Mouse (Mus musculus) neural tube, embryonic 13.5 days (tissue): ENCODE data around the gene Tmod1. TPM values are rescaled to one million over a fixed set of nuclear protein-coding genes. Genes with fewer than 3 reads are reported as not detected.

Experiments used
- ATAC-seq: fragments of 200-750 bp; cut with Nextera tagmentation; 2 replicates; pipeline ENCODE4 v1.8.0; 2017; ENCODE audit warnings: low read depth, mild to moderate bottlenecking, moderate TSS enrichment, moderate library complexity
- H3K27ac ChIP-seq: fragments of 300-500 bp; sonication (generic); replicated peaks from 2 replicates; pipeline ENCODE4 v1.5.1; 2015; ENCODE audit warnings: moderate library complexity, mild to moderate bottlenecking, inconsistent platforms
- H3K27me3 ChIP-seq: fragments of 300-500 bp; sonication (generic); 2 replicates; pipeline ENCODE4 v1.6.1; 2015; ENCODE audit warnings: mild to moderate bottlenecking, inconsistent platforms
- H3K36me3 ChIP-seq: fragments of 300-500 bp; sonication (generic); 2 replicates; pipeline ENCODE4 v1.6.1; 2015; ENCODE audit warnings: mild to moderate bottlenecking, inconsistent platforms
- H3K4me1 ChIP-seq: fragments of 300-500 bp; sonication (generic); replicated peaks from 2 replicates; pipeline ENCODE4 v1.6.1; 2015; ENCODE audit warnings: inconsistent platforms
- H3K4me2 ChIP-seq: fragments of 300-500 bp; sonication (generic); 2 replicates; pipeline ENCODE4 v1.6.1; 2015; ENCODE audit warnings: inconsistent platforms, mild to moderate bottlenecking, moderate library complexity
- H3K4me3 ChIP-seq: fragments of 300-500 bp; sonication (generic); 2 replicates; pipeline ENCODE4 v1.5.1; 2015; ENCODE audit warnings: mild to moderate bottlenecking, inconsistent platforms
- H3K9ac ChIP-seq: fragments of 300-500 bp; sonication (generic); 2 replicates; pipeline ENCODE4 v1.6.1; 2015; ENCODE audit warnings: moderate library complexity, mild to moderate bottlenecking, inconsistent platforms
- H3K9me3 ChIP-seq: fragments of 300-500 bp; sonication (generic); 2 replicates; pipeline ENCODE4 v1.6.1; 2016; ENCODE audit warnings: inconsistent platforms
- WGBS: fragments of 180-500 bp; shearing (Covaris S2); methylation state at CpG from one replicate; pipeline ENCODE4 v1.1.7; 2015; 5-methylcytosine and 5-hydroxymethylcytosine counted together
- polyA plus RNA-seq: library from polyadenylated mRNA; unstranded; fragments of >200 nt; fragmentation: Nextera tagmentation; extraction: Ambion mirVana; gene quantifications from 2 replicates; pipeline ENCODE4 v1.2.1, GENCODE M21; 2015

The Tmod1 gene
- 3.8 and 4.0 TPM in 2 replicates for polyA plus RNA-seq

DNA sequence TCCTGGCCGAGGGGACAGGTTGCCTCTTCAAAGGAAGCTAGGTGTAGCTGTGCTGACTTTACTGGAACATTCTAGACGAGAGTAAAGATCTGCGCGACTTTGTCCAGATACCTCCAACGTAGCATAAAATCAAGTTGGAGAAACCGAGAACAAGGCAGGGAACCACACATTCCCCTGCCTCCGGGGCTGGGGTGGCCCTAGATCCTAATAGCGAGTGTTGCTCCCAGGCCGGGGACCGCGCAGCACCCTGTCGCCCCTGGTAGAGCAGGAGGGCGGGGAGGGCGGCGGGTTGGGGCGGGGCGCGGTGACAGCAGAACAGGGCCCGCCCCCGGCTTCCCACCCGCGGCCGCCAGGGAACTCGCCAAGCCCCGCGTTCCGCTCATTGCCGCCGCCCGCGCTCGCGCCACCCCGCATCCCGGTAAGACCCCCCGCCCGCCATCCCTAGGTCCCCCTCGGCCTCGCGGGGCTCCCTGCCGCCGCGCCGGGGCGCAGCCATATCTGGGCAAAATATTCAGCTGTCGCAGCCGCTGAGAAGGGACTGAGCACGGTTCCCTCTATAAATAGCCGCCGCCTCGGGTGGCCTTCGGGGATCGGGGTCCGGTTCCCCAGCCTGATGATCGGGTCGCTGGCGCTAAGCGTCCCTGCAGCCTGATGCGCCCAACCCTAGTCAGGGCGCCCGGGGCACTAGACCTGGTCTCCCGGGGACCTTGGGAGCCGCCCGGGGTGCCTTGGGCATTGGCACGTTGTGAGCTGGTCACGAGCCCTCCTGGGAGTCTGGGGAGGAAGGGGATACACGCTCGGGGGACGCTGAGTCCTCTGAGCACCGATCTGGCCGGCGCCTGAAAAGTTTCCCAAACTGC lies at the start of gene Tmod1:
Gene Tmod1, plus strand, starts transcription at position 44 of the 860 bp plus-strand sequence.
- peak; percentile 58 for ATAC-seq
- Histone ChIP-seq H3K9me3 (no peaks in the 10 kb centered on the region), H3K4me3 (peak within 1 kb of the TSS; percentile 59), H3K4me1 (peaks cover 25% of the 10 kb centered on the region), H3K9ac (peak within 1 kb of the TSS; percentile 76), H3K27me3 (peaks cover 61% of the 10 kb centered on the region), H3K36me3 (no peaks in the 10 kb centered on the region), H3K4me2 (peak within 1 kb of the TSS; percentile 99), H3K27ac (no peak within 1 kb of the TSS)
- under 1% methylated on average over 62 of the region's 72 CpGs for whole genome bisulfite sequencing

DNA sequence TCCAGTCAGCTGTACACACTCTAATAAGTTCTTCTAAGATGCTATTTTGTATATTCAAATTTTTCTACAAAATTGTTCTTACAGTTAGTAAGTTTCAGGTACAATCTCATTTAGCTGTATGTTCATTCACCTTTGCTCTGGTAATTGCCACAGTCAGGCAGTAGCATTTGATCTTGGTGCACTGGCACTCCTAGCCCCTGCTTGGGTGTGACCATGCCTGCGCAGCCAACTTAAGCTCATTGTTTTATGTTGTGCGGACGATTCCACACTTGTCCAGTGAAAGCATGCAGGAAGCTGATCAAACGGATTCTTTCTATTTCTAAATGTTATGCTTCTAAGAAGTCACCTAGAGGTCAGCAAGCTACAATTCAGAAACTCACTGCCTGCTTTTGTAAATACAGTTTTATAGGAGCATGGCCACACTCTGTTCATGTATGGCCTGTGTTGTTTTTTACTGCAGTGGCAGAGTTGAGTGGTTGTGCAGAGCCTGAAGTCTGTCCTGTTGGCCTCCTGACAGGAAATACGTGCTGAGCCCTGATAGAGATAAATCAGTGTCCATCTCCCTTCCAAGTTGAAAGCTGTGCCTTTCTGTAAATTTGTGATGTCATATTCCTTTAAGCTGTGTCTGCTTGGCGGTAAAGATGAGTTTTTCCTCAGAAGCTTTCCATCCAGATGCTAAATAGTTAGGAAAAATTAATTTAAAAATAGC lies 48.2 kb upstream of the Tmod1 start:
- no peak for ATAC-seq

GRCm38 (mm10) chr4:45998536-45998935 lies 40.2 kb upstream of the Tmod1 start:
- H3K36me3 ChIP-seq: 0 out of 2 replicates have a peak, but pooled peaks cover 12% of the 10 kb centered on the region
- no peaks in the 10 kb centered on the region for H3K27me3 ChIP-seq
- no peaks in the 10 kb centered on the region for H3K9me3 ChIP-seq
- no peak overlapping the region for H3K9ac ChIP-seq
- ATAC-seq: no peak
- H3K4me3 ChIP-seq: no peak overlapping the region
- no peak overlapping the region for H3K4me2 ChIP-seq
- H3K4me1 ChIP-seq: no peaks in the 10 kb centered on the region
- 89% methylated on average over 4 of the region's 4 CpGs for WGBS
- H3K27ac ChIP-seq: no peak overlapping the region

More for the DNA sequence above, 48.2 kb upstream of the Tmod1 start:
- no peaks in the 10 kb centered on the region for H3K27me3 ChIP-seq
- 0 out of 2 replicates have a peak overlapping the region, but pooled peaks have one; percentile 18 for H3K27ac ChIP-seq
- no peak overlapping the region for H3K4me2 ChIP-seq
- H3K9ac ChIP-seq: no peak overlapping the region
- 54% methylated on average over 6 of the region's 6 CpGs for WGBS
- no peak overlapping the region for H3K4me3 ChIP-seq
- peaks cover 11% of the 10 kb centered on the region for H3K4me1 ChIP-seq
- H3K9me3 ChIP-seq: no peaks in the 10 kb centered on the region
- peaks cover 21% of the 10 kb centered on the region for H3K36me3 ChIP-seq

DNA sequence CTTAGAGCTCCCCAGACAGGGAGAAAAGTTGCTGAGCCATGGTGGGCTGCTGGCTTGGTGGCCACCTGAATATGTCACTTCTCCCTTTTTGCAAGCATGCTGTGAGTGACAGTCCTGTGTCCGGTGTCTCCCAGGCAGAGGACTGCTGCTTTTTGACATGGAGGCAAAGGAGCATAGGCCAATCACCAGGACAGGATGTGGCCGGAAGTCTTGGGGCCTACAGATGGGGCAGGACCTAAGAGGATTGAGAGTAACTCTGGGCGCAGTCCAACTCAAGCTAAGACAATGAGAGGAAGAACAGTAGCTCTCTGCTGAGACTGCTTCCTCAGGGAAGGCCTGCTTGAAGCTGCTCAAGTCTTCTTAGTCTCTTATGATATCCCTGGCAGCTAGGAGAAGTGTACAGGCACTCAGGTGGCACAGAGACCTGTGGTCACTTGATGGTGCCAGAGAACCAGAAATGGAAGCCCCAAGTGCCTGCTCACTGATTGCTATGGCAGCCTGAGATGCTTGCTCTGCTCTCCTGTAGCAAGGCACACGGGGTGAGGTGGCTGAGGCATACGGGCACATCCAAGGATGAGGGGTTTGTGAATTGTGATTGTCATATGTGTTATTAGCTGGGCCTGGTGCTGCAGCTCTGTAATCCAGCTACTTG lies 30.5 kb upstream of the Tmod1 start:
- H3K9me3 ChIP-seq: no peaks in the 10 kb centered on the region
- H3K27ac ChIP-seq: no peak overlapping the region
- no peaks in the 10 kb centered on the region for H3K4me1 ChIP-seq
- H3K36me3 ChIP-seq: peaks cover 35% of the 10 kb centered on the region
- WGBS: 96% methylated on average over 5 of the region's 5 CpGs
- H3K4me2 ChIP-seq: no peak overlapping the region
- no peak overlapping the region for H3K9ac ChIP-seq
- no peaks in the 10 kb centered on the region for H3K27me3 ChIP-seq
- no peak overlapping the region for H3K4me3 ChIP-seq
- no peak for ATAC-seq

GRCm38 (mm10) chr4:46011698-46012097 lies 27.0 kb upstream of the Tmod1 start:
- Histone ChIP-seq H3K4me2 (no peak overlapping the region), H3K27ac (no peak overlapping the region), H3K27me3 (no peaks in the 10 kb centered on the region), H3K4me1 (no peaks in the 10 kb centered on the region), H3K9ac (no peak overlapping the region), H3K9me3 (no peaks in the 10 kb centered on the region), H3K36me3 (peaks cover 17% of the 10 kb centered on the region), H3K4me3 (no peak overlapping the region)
- no peak for ATAC-seq
- 90% methylated on average over 2 of the region's 2 CpGs for WGBS

- no peak for ATAC-seq
- 92% methylated on average over 1 of the region's 1 CpGs for WGBS
These were observed 23.1 kb upstream of the Tmod1 start for GRCm38 (mm10) chr4:46015605-46016004.

GRCm38 (mm10) chr4:46023021-46023481 lies 15.7 kb upstream of the Tmod1 start:
- H3K4me2 ChIP-seq: no peak overlapping the region
- no peak overlapping the region for H3K9ac ChIP-seq
- no peak overlapping the region for H3K27ac ChIP-seq
- H3K36me3 ChIP-seq: peaks cover 5% of the 10 kb centered on the region; the same call in 1 of the 2 replicates
- H3K4me1 ChIP-seq: peaks cover 7% of the 10 kb centered on the region
- no peak overlapping the region for H3K4me3 ChIP-seq
- no peak for ATAC-seq
- no peaks in the 10 kb centered on the region for H3K27me3 ChIP-seq
- no peaks in the 10 kb centered on the region for H3K9me3 ChIP-seq
- 75% methylated on average over 3 of the region's 3 CpGs for WGBS

More at GRCm38 (mm10) chr4:46015605-46016004, 23.1 kb upstream of the Tmod1 start:
- Histone ChIP-seq H3K27me3 (no peaks in the 10 kb centered on the region), H3K36me3 (peaks cover 14% of the 10 kb centered on the region), H3K9ac (no peak overlapping the region), H3K9me3 (no peaks in the 10 kb centered on the region), H3K27ac (no peak overlapping the region), H3K4me2 (no peak overlapping the region), H3K4me1 (no peaks in the 10 kb centered on the region), H3K4me3 (no peak overlapping the region)

GRCm38 (mm10) chr4:46025893-46026292 lies 12.8 kb upstream of the Tmod1 start:
- H3K9me3 ChIP-seq: no peaks in the 10 kb centered on the region
- H3K4me1 ChIP-seq: peaks cover 9% of the 10 kb centered on the region
- H3K4me3 ChIP-seq: no peak overlapping the region
- peak; percentile 23; the same call in 1 of the 2 replicates for ATAC-seq
- H3K4me2 ChIP-seq: no peak overlapping the region
- 47% methylated on average over 7 of the region's 7 CpGs for WGBS
- no peak overlapping the region for H3K9ac ChIP-seq
- H3K27me3 ChIP-seq: no peaks in the 10 kb centered on the region
- no peaks in the 10 kb centered on the region for H3K36me3 ChIP-seq
- no peak overlapping the region for H3K27ac ChIP-seq

DNA sequence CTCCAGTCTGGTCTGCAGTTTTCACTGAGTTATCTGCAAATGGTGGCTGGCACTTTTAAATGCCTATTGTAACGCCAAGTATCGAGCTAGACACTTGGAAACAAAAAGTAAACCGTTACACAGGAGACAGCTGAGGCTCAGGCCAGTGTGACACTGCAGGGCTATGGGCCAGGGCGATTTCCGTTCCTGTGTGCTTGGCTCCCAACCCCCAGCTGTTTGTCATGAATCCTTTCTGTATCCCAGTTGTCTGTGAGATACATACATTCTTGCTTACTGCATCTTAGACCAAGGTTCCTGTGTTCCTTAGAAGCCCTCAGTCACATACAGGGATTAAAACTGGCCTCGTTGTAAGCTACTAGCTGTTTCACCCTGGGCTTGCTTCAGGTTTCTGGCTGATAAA lies 10.5 kb upstream of the Tmod1 start:
- no peak overlapping the region for H3K9ac ChIP-seq
- no peaks in the 10 kb centered on the region for H3K9me3 ChIP-seq
- no peak overlapping the region for H3K4me3 ChIP-seq
- no peak overlapping the region for H3K4me2 ChIP-seq
- 65% methylated on average over 6 of the region's 6 CpGs for WGBS
- ATAC-seq: no peak
- H3K27me3 ChIP-seq: no peaks in the 10 kb centered on the region
- H3K4me1 ChIP-seq: peaks cover 16% of the 10 kb centered on the region
- no peaks in the 10 kb centered on the region for H3K36me3 ChIP-seq
- H3K27ac ChIP-seq: no peak overlapping the region

DNA sequence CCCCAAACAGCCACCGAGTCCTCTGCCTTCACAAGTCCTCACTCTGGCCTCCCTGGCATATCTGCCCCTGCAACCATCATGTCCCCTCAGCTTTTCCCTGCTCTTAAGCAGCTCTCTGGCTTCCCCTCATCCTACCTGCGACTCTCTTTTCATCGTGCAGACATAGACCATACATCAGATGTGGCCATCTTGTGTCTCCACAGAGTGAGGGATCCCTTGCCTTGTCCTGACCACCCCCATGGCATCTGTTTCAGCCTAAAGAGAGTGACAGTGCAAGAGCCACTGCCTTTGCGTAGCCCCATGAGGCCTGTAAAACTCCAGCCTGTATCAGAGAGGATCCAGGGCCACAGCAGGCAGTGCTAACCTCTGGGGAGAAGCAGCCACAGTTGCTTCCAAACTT lies 10.0 kb upstream of the Tmod1 start:
- Histone ChIP-seq H3K27ac (0 out of 2 replicates have a peak overlapping the region, but pooled peaks have one; percentile 13), H3K4me1 (peaks cover 16% of the 10 kb centered on the region), H3K4me2 (no peak overlapping the region), H3K36me3 (no peaks in the 10 kb centered on the region), H3K9me3 (no peaks in the 10 kb centered on the region), H3K27me3 (no peaks in the 10 kb centered on the region), H3K4me3 (no peak overlapping the region), H3K9ac (no peak overlapping the region)
- ATAC-seq: no peak
- 83% methylated on average over 4 of the region's 4 CpGs for WGBS

DNA sequence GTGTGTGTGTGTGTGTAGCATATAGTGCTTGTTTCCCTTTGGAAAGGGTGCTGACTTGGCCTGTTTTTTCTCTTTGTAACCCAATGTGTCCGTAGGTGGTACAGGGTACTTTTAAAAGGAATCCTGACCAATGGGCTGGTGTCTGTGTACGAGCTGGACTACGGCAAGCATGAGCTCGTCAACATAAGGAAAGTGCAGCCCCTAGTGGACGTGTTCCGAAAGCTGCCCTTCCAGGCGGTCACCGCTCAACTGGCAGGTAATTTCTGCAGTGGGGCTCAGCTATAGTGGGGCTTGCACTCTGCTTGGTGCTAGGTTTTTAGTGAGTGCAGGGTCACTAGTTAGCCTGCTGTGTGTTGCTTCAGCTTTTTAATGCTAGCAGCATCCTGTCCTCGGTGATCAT lies 9.2 kb upstream of the Tmod1 start:
- H3K4me3 ChIP-seq: no peak overlapping the region
- no peaks in the 10 kb centered on the region for H3K36me3 ChIP-seq
- ATAC-seq: no peak
- H3K4me2 ChIP-seq: no peak overlapping the region
- H3K4me1 ChIP-seq: peaks cover 16% of the 10 kb centered on the region
- H3K27ac ChIP-seq: no peak overlapping the region
- no peaks in the 10 kb centered on the region for H3K27me3 ChIP-seq
- WGBS: 55% methylated on average over 9 of the region's 9 CpGs
- no peaks in the 10 kb centered on the region for H3K9me3 ChIP-seq
- H3K9ac ChIP-seq: no peak overlapping the region

- no peak overlapping the region for H3K9ac ChIP-seq
- H3K27me3 ChIP-seq: peaks cover 13% of the 10 kb centered on the region
- H3K27ac ChIP-seq: no peak overlapping the region
- no peak overlapping the region for H3K4me3 ChIP-seq
- no peaks in the 10 kb centered on the region for H3K36me3 ChIP-seq
- no peak for ATAC-seq
- WGBS: 63% methylated on average over 9 of the region's 9 CpGs
- H3K4me1 ChIP-seq: peaks cover 12% of the 10 kb centered on the region
- H3K4me2 ChIP-seq: no peak overlapping the region
- no peaks in the 10 kb centered on the region for H3K9me3 ChIP-seq
These were observed 6.3 kb upstream of the Tmod1 start for GRCm38 (mm10) chr4:46032448-46032847.
